Mouse (Mus musculus) adrenal gland, adult (tissue): ENCODE results near the gene Rab37.

Source experiments
- DNase-seq, 2 experiments: peaks; one replicate each; pipeline ENCODE4 v3.0.0; 2022 to 2023; ENCODE audit warnings: low spot score in 1 of 2; ENCODE audit not compliant: inconsistent age in 2 of 2

Rab37 gene

GRCm38 (mm10) chr11:115192180-115192579 is 100.9 kb downstream of the Rab37 start:
- DNase-seq: peak; percentile 58 to 71

GRCm38 (mm10) chr11:115194693-115195092 is 103.5 kb downstream of the Rab37 start:
- DNase-seq: no peak

- no peak for DNase-seq
These were observed 104.7 kb downstream of the Rab37 start for GRCm38 (mm10) chr11:115195933-115196332.

GRCm38 (mm10) chr11:115197558-115197957 is 106.3 kb downstream of the Rab37 start:
- DNase-seq: no peak

- no peak for DNase-seq
These were observed 107.7 kb downstream of the Rab37 start for GRCm38 (mm10) chr11:115198932-115199384.

- no peak for DNase-seq
These were observed 109.3 kb downstream of the Rab37 start for GRCm38 (mm10) chr11:115200520-115200919.

- DNase-seq: peak; percentile 83 to 93
These were observed 111.1 kb downstream of the Rab37 start for GRCm38 (mm10) chr11:115202316-115202715.

- no peak for DNase-seq
These were observed 111.5 kb downstream of the Rab37 start for GRCm38 (mm10) chr11:115202756-115203155.

- no peak for DNase-seq
These were observed 116.9 kb downstream of the Rab37 start for GRCm38 (mm10) chr11:115208126-115208525.

- DNase-seq: no peak
These were observed 117.8 kb downstream of the Rab37 start for GRCm38 (mm10) chr11:115208776-115209732.

GRCm38 (mm10) chr11:115209958-115210357 is 118.7 kb downstream of the Rab37 start:
- no peak for DNase-seq
